Mouse (Mus musculus) embryo, embryonic 10 days (tissue): ENCODE measurements around the gene Cipc.

Source experiments
- DNase-seq: peaks from one replicate; pipeline ENCODE4 v3.0.0-alpha.2; 2015; ENCODE audit warnings: low spot score

Cipc gene

GRCm38 (mm10) chr12:86989890-86990754, 43.3 kb downstream of the Cipc start, which contains the start of gene Zdhhc22:
Gene Zdhhc22 (minus strand): TSS chr12:86990430.
- peak; percentile 66 for DNase-seq

DNA sequence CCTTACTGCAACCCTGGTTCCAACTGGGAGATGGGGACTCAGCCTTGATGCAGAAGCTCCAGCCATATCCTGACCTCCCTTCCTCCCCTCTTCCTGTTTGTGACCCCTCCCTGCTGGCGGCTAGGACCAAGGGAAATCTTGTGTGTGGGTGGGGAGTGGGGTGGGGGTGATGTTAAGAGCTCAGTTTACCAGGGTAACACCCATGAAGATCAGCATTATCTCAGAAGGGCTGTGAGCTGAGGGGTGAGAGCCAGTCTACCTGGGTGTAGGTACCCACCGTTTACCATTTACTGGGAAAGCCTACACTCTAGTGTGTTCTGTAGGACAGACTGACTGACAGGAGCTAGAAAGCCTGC, 43.9 kb downstream of the Cipc start:
- DNase-seq = no peak

DNA sequence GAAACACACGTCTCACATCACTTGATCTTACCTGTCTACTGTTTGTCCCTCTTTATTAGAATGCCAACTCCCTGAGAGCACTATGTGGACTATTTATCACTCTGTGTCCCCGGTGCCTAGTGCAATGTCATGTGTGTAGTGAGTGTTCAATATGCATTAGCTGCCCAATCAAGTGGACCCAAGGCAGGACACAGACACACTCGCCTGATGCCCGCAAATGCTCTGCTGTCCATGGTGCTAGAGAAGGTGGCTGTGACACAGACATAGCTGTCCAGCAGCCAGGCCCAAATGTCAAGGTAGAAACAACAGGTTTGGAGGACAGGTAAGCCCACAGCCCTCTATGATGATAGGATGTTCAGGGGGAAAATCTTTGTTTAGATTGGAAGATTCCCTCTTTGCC, 47.3 kb downstream of the Cipc start:
- peak; percentile 66 for DNase-seq

- DNase-seq = no peak
These were observed 47.9 kb downstream of the Cipc start for GRCm38 (mm10) chr12:86994776-86995175.

DNA sequence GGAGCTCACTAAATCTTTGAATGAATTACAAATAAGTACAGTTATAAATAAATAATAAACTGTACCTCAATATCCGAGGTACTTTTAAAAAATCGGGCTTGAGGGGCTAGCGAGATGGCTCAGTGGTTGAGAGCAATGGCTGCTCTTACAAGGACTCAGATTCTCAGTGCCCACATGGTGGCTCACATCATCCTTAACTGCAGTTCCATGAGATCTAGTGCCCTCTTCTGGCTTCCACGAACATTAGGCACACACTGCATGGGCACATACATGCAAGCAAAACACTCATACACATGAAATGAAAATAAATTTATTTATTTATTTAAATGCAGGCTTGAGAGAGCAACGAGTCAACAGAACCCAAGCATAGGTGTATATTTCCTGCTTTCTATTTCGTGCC, 49.1 kb downstream of the Cipc start:
- no peak for DNase-seq

DNA sequence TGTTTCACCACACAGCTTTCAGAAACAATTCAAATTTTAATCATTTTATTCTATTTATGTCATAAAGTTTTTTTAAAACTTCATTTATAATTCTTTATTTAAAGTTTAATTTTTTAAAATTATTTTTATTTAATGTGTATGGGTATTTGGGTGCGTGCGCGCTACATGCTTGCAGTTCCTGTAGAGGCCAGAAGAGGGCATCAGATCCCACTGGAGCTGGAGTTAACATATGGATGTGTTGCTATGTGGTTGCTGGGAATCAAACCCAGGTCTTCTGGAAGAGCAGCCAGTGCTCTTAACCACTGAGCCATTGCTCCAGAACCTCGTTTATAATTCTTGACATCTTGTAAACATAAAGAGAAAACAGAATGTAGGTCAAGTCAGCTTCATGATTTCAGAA, 51.9 kb downstream of the Cipc start:
- DNase-seq = no peak

DNA sequence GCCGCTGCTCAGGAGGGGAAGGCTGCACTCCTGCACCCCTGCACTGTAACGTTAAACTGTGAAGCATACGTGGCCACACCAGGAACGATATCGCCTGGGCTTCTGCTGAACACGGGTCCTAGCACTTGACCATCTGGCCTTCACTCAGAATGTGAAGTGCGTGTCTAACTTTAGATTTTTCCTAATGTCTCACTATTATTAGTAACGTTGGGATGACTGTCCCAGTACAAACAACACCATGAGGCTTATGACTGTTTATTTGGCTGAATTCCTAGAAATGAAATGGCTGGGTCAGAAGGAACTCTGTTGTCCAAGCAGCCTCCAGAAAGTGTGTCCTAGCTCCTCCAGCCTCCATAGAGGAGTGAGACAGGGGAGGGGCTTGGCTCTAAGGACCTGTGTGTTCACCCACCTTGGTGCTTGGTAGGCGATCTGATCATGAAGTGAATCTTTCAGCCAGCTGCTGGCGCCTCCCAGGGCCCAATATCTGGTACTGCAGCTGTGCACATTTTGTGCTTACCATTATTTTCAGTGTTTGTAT, 52.5 kb downstream of the Cipc start:
- DNase-seq = no peak

- peak; percentile 63 for DNase-seq
These were observed 53.5 kb downstream of the Cipc start for GRCm38 (mm10) chr12:87000151-87000839.

GRCm38 (mm10) chr12:87000840-87001176, 54.0 kb downstream of the Cipc start:
- no peak for DNase-seq

GRCm38 (mm10) chr12:87002209-87002608, 55.4 kb downstream of the Cipc start:
- no peak for DNase-seq

- no peak for DNase-seq
These were observed 56.0 kb downstream of the Cipc start for GRCm38 (mm10) chr12:87002815-87003214.

DNA sequence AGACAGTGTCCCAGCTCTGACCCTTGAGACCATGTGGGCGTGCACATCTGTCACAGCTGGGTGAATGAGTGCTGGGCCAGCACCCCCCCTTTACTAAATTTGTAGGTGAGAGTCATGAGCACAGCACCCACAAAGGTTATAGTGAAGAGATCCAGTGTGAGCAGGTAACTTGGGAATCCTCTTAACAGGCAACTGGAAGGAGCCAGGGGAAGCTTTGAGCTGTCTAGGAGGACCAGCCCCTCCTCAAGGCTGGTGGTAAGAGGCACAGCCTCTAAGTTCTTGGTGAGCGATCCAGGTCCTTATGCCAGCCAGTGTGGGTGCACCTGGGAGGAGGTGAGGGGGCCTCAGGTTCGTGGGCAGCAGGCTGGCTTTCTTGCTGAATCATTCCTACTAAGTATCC, 56.8 kb downstream of the Cipc start:
- no peak for DNase-seq

DNA sequence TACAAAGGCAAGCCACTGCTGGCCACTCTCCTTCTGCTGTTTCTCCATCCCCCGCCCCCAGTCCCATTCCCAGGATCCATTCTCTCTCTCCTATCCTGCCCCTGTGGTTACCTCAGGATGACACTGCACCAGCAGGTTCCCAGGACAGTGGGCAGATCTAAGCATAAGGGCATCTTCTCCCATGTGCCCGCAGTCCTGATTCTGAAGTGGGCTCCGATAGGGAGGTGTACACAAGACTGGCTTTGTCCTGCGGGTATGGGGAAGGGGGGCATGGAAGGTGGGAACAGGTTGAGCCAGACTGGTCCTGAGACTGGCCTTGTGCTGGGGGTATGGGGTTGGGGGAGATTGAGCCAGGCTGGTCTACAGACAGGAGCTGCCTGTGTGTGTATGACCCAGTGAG, 57.8 kb downstream of the Cipc start:
- DNase-seq = no peak
